Mouse (Mus musculus): ENCODE measurements around the gene N4bp1. TPM values are rescaled to one million over a fixed set of nuclear protein-coding genes. Genes with fewer than 3 reads are reported as not detected.

The N4bp1 gene
- total RNA-seq (2021): 10 to 100 TPM; 39.8 to 42.2 TPM
- long read RNA-seq, experiment 1, full-length matches to known transcripts: 13 of 20 reads
- long read RNA-seq, experiment 1, partial matches to known transcripts: 0 of 20 reads
- long read RNA-seq, experiment 1, other reads (novel, unspliced or antisense): 7 of 20 reads
- long read RNA-seq, experiment 2, full-length matches to known transcripts: 11 of 20 reads
- long read RNA-seq, experiment 2, partial matches to known transcripts: 2 of 20 reads
- long read RNA-seq, experiment 2, other reads (novel, unspliced or antisense): 7 of 20 reads

DNA sequence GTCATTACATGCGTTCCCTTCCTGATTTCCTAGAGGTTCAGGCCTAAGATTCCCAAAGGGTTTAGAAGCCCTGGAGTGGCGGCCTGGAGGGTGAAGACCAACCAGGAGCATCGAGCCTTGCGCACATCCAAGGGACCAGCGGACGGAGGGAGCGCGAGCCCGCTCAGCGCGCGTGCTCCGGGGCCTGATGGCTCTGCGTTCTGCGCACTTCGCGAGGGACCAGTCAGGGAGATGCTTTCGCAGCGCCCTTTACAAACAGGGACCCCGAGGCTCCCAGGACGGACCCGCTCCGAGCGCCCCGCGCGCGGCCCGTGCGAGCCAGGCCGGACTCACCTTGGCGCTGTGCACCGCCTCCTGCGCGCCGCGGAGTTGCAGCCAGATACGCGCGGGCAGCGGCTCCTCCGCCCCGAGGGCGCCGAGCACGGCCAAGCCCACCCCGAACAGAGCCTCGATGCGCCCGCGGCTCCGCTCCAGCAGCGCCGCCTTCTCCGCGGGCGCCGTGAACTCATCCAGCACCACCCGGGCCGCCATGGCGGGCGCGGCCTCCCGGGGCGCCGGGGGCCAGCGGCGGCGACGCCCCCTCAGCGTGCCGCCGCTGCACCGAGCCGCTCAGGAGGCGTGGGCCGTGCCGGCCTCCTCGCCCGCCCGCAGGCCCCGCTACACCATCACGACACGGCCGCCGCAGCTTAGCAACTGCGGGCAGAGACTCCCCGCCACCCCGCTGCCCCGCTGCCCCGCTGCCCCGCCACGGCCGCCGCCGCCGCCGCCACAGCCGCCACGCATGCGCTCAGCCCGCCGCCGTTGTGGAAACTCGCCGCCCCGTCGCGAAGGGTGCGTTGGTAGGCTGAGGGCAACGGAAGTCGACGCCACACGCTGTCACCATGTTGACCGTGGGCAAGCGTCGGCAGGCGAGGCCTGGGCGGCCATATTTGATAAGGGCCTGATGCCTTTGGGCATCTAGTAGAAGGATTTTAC is at the start of gene N4bp1:
N4bp1 (minus strand) TSS at position 770 of the 975 bp plus-strand sequence.
- no peak for TF ChIP-seq CTCF (conservative IDR thresholded peaks at IDR 0.05)
- H3K27ac ChIP-seq: peak within 1 kb of the TSS; percentile 96
- peak; percentile 91 to 94 for DNase-seq (ENCODE audit: low spot score in 2 of 2)
- H3K4me3 ChIP-seq: peak within 1 kb of the TSS; percentile 90

DNA sequence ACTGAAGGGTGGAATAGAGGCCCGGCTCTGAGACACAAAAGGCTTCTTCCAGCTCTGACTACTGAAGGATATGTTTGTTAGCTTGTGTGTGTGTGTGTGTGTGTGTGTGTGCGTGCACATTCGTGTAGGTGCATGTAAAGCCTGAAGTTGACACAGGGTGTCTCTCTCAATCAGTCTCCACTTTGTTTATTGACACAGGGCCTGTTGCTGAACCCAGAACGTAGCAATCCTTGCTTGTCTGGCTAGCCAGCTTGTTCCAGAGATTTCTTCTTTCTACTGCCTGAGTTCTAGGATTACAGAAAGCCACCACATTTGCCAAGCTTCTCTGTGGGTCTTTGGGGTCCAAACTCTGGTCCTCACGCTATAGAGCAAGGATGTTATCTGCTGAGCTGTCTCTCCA is 49.8 kb upstream of the N4bp1 start:
- Histone ChIP-seq H3K27ac (no peak overlapping the region), H3K4me3 (no peak overlapping the region)
- no peak for TF ChIP-seq CTCF (conservative IDR thresholded peaks at IDR 0.05)
- no peak for DNase-seq (ENCODE audit: low spot score in 2 of 2)

DNA sequence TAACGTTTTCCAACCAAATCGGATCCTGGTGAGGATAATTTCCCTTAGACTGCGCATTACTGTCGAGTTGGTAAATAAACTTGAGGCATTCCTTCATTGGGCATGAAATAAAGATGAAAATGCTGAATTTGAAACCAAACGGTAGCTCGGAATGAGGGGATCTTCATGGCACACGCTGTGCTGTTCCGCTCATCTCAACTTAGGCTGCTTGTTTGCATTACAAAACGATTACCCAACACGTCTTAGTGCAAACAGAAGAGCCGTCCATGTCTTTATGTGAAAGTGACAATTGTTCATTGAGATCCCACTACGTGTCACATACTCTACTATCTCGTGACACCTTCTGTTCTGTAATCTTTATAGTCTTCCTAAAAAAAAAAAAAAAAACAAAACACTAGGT is 49.3 kb upstream of the N4bp1 start:
- DNase-seq (ENCODE audit: low spot score in 2 of 2): no peak
- TF ChIP-seq CTCF (conservative IDR thresholded peaks at IDR 0.05): no peak
- Histone ChIP-seq H3K4me3 (no peak overlapping the region), H3K27ac (no peak overlapping the region)

DNA sequence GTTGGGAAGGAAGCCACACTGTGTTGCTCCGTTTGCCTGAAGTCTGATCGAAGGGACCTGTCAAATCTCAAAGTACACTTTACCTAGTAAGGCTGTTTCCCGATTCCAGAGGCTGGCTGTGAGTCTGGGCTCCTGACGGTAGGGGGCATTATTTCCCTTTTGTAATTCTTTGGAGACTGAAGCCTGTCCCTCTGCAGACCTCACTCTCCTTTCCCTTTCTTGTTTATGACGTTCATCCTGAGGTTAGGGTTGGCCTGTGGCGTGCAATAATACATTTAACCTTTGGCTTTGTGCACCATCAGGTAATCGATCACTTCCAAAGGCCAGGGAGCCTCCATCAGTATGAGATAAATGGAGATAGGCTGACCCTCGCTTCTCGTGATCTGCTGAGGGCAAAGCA is 48.8 kb upstream of the N4bp1 start:
- Histone ChIP-seq H3K27ac (no peak overlapping the region), H3K4me3 (no peak overlapping the region)
- peak; percentile 93 for TF ChIP-seq CTCF (conservative IDR thresholded peaks at IDR 0.05)
- DNase-seq (ENCODE audit: low spot score in 2 of 2): peak; percentile 61 to 81

- DNase-seq (ENCODE audit: low spot score in 2 of 2): no peak
- no peak overlapping the region for H3K27ac ChIP-seq
- peak; percentile 46 for TF ChIP-seq CTCF (conservative IDR thresholded peaks at IDR 0.05)
These were observed 41.2 kb upstream of the N4bp1 start for GRCm38 (mm10) chr8:86926237-86926636.

DNA sequence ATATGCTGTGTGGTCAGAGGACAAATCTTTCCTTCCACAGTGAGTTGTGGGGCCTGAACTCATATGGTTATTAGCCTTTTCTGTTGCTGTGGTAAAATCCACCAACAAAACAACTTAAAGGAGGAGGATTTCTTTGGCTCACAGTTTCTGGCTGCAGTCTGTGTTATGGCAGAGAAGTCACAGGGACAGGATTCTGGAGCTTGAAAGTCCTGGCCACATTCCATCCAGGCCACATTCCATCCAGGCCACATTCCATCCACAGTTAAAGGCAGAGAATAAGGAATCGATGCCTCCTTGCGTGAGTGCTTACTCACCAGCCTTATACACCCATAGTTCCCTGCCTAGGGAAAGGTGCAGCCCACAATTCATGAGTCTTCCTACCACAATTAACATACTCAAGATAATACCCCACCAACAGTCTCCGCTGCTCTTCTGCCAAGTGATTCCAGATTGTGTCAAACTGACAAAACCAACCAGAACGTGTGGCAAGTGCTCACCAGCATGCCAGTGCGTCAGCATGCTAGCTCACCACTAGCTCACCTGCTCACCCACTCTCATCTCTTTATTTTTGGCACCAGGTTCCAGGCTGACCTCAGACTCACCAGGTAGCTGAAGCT is 38.3 kb upstream of the N4bp1 start:
- H3K4me3 ChIP-seq: no peak overlapping the region
- no peak for DNase-seq (ENCODE audit: low spot score in 2 of 2)
- H3K27ac ChIP-seq: no peak overlapping the region
- TF ChIP-seq CTCF (conservative IDR thresholded peaks at IDR 0.05): no peak

More at GRCm38 (mm10) chr8:86926237-86926636, 41.2 kb upstream of the N4bp1 start:
- no peak overlapping the region for H3K4me3 ChIP-seq

DNA sequence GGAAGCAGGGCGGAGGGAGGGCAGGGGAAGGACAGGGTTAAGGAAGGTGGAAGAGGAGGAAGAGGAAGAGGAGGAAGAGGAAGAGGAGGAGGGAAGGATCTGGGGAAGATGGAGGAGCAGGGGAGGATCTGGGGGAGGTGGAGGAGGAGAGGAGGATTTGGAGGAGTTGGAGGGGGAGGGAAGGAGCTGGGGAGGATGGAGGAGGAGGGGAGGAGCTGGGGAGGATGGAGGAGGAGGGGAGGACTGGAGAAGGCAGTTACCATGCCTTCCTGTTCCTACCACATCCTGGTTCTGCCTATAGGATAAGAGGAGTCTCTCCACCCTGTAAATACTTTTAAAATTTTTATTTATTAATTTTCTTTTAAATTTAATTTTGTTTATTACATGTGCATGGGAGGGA is 37.6 kb upstream of the N4bp1 start:
- no peak overlapping the region for H3K27ac ChIP-seq
- TF ChIP-seq CTCF (conservative IDR thresholded peaks at IDR 0.05): no peak
- no peak for DNase-seq (ENCODE audit: low spot score in 2 of 2)
- no peak overlapping the region for H3K4me3 ChIP-seq

DNA sequence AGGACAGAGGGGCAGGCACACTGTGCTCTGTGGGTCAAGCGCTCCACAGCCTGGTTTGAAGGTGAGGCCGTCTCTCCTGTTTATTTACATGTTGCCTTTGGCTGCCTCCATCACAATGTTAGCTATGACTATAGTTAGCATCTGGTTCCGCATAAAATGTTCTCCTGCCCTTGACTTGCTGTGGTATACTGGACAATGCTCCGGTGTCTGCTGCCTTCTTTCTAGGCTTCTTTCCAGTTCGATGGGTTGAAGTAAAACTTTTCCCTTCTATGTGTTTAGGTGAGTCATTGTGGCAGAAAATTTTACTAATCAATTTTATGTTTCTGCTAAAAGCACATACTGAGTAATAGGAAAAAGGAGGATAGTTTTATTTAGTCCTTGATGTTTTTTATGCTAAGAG is 37.1 kb upstream of the N4bp1 start:
- Histone ChIP-seq H3K4me3 (no peak overlapping the region), H3K27ac (no peak overlapping the region)
- TF ChIP-seq CTCF (conservative IDR thresholded peaks at IDR 0.05): no peak
- DNase-seq (ENCODE audit: low spot score in 2 of 2): no peak

GRCm38 (mm10) chr8:86920996-86921395 is 35.9 kb upstream of the N4bp1 start:
- H3K27ac ChIP-seq: no peak overlapping the region
- DNase-seq (ENCODE audit: low spot score in 2 of 2): no peak
- no peak for TF ChIP-seq CTCF (conservative IDR thresholded peaks at IDR 0.05)
- no peak overlapping the region for H3K4me3 ChIP-seq

DNA sequence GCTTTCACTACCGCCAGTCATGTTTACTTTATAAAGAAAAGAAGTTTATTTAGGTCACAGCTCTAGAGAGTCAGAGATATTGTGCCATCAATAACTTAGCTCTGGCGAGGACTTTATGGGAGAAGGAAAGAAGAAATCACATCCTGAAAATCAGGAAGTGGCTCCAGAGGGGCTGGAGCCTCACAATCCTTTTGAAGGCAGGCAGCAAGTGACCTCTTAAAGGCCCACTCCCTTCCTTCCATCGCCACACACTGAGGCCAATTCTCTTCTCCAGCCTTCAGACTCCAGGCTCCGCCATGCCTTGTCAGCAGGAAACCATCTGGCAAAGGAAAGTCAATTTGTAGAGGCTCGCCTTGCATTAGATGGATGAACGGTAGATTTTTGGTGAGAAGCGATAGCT is 35.4 kb upstream of the N4bp1 start:
- TF ChIP-seq CTCF (conservative IDR thresholded peaks at IDR 0.05): no peak
- H3K27ac ChIP-seq: no peak overlapping the region
- DNase-seq (ENCODE audit: low spot score in 2 of 2): no peak
- H3K4me3 ChIP-seq: no peak overlapping the region

DNA sequence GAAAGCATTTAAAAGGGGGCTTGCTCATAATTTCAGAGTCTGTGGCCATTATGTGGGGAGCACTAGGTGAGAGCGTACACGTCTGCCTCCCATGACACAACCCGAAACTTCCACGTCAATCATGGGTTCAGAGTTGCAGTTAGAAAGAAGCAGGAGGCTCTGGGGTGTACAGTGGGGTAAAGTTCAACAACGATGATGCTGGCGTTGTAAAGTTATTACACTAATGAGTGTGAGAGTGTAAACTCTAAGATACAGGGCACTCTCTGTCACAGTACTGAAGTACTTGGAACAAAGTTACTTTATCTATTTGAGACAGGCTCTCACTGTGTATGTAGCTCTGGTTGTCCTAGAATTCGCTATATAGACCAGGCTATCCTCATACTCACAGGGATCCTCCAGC is 35.0 kb upstream of the N4bp1 start:
- DNase-seq (ENCODE audit: low spot score in 2 of 2): no peak
- Histone ChIP-seq H3K27ac (no peak overlapping the region), H3K4me3 (no peak overlapping the region)
- no peak for TF ChIP-seq CTCF (conservative IDR thresholded peaks at IDR 0.05)

DNA sequence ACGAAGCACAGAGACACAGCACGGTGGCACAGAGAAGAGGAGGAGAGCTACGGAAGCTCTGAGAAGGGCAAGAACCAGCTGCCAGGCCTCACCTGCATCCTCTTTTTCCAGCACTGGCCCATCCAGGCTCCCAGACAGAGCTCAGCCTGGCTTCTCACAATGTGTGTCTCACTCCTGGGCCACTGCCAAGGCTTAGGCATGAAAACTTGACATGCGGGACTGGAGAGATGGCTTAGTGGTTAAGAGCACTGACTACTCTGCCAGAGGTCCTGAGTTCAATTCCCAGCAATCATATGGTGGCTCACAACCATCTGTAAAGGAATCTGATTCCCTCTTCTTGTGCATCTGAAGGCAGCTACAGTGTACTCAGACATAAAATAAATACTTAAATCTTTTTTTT is 34.2 kb upstream of the N4bp1 start:
- DNase-seq (ENCODE audit: low spot score in 2 of 2): no peak
- Histone ChIP-seq H3K27ac (no peak overlapping the region), H3K4me3 (no peak overlapping the region)
- TF ChIP-seq CTCF (conservative IDR thresholded peaks at IDR 0.05): no peak

DNA sequence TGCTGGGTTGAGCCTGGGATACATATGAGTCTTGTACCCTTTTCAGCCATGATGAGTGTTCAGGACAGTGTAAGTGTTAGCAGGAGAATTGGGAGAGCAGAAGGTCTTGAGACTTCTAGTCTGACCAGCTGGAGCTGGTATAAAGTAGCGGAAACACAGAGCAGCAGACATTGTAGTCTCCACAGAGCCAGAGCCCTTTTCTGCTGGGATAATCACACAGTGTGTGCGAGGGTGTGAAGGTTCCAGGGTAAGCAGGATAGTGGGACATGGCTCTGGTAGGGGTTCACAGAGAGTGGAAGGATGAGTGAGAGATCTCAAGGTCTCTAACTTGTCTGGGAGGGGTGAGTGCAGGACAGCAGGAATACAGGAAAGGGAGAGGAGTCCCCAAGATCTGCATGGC is 33.0 kb upstream of the N4bp1 start:
- TF ChIP-seq CTCF (conservative IDR thresholded peaks at IDR 0.05): no peak
- Histone ChIP-seq H3K4me3 (no peak overlapping the region), H3K27ac (no peak overlapping the region)
- no peak for DNase-seq (ENCODE audit: low spot score in 2 of 2)
